Mouse (Mus musculus) small intestine, adult 10 weeks (tissue): ENCODE measurements around the gene Klra17. TPM values are rescaled to one million over a fixed set of nuclear protein-coding genes. Genes with fewer than 3 reads are reported as not detected.

Experiments
- polyA plus RNA-seq: library from polyadenylated mRNA; stranded (reverse); fragments of 350-450 nt; fragmentation: Illumina TruSeq; extraction: RNeasy Lipid Tissue Mini Kit (QIAGEN cat#74804); gene quantifications from one replicate; pipeline ENCODE4 v1.2.3, GENCODE M21; 2014; ENCODE audit warnings: low replicate concordance

Klra17 gene
- polyA plus RNA-seq: 9.5 TPM

GRCm38 (mm10) chr6:129876549-129876948 lies at the start of gene Klra17:
Klra17 (minus strand) TSS chr6:129876672.

GRCm38 (mm10) chr6:129917476-129917946 lies 41.0 kb upstream of the Klra17 start, which contains the start of gene Klra5:
Klra5 (minus strand) TSS chr6:129917650.

DNA sequence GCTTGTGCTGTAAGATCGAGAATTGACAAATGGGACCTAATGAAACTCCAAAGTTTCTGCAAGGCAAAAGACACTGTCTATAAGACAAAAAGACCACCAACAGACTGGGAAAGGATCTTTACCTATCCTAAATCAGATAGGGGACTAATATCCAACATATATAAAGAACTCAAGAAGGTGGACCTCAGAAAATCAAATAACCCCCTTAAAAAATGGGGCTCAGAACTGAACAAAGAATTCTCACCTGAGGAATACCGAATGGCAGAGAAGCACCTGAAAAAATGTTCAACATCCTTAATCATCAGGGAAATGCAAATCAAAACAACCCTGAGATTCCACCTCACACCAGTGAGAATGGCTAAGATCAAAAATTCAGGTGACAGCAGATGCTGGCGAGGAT lies 14.1 kb downstream of the Klra17 start, which contains the start of gene Gm17631:
Gene Gm17631 (plus strand): TSS at position 301 of the 400 bp plus-strand sequence.

GRCm38 (mm10) chr6:129784170-129784569 lies 92.3 kb downstream of the Klra17 start, which contains the start of gene Gm156:
Gm156 (minus strand) TSS chr6:129784270.

Other genes with a start within 250 kb of the Klra17 start
- gene Klrc3, start 233.3 kb downstream of the Klra17 start, polyA plus RNA-seq: not detected
- 0.45 TPM for gene Klrc2, start 216.0 kb downstream of the Klra17 start, polyA plus RNA-seq
- 1.2 TPM for gene Klrc1, start 197.7 kb downstream of the Klra17 start, polyA plus RNA-seq
- gene Klri1, start 159.5 kb downstream of the Klra17 start, polyA plus RNA-seq: 4.0 TPM
- 0.30 TPM for gene Klri2, start 136.2 kb downstream of the Klra17 start, polyA plus RNA-seq
- gene Gm156, start 92.4 kb downstream of the Klra17 start, polyA plus RNA-seq: 7.3 TPM
- gene Gm17631, start 14.0 kb downstream of the Klra17 start, polyA plus RNA-seq: not detected
- 10.0 TPM for gene Klra5, start 41.0 kb upstream of the Klra17 start, polyA plus RNA-seq
- not detected for gene Klra6, start 150.3 kb upstream of the Klra17 start, polyA plus RNA-seq
- gene Klra4, start 190.6 kb upstream of the Klra17 start, polyA plus RNA-seq: not detected